Mouse (Mus musculus) MEL (cell line): Measurements from ENCODE around the gene Sppl3. TPM values are rescaled to one million over a fixed set of nuclear protein-coding genes. Genes with fewer than 3 reads are reported as not detected.

Source experiments
- DNase-seq: peaks from one replicate; pipeline ENCODE4 v3.0.0; 2011; ENCODE audit warnings: low read depth, low spot score
- H3K27ac ChIP-seq: 2 replicates; pipeline ENCODE4 v1.5.1; 2012; ENCODE audit warnings: low read depth, mild to moderate bottlenecking, control low read depth, low read length, moderate library complexity; ENCODE audit not compliant: control insufficient read depth
- H3K27me3 ChIP-seq, 2 experiments: fragments of 150-350 bp in 1 of 2; sonication (generic) in 1 of 2; 2 replicates each; pipeline ENCODE4 v1.6.1; 2012; ENCODE audit warnings: low read length in 2 of 2, mild to moderate bottlenecking in 2 of 2, improper control_type of control experiment in 1 of 2, moderate library complexity in 1 of 2; ENCODE audit not compliant: insufficient read depth in 2 of 2, control insufficient read depth in 1 of 2
- H3K36me3 ChIP-seq, 2 experiments: 2 replicates each; pipeline ENCODE4 v1.6.1; 2012 to 2014; ENCODE audit warnings: low read length in 2 of 2, improper control_type of control experiment in 1 of 2, inconsistent platforms in 1 of 2, mild to moderate bottlenecking in 1 of 2; ENCODE audit not compliant: insufficient read depth in 2 of 2, control insufficient read depth in 1 of 2
- H3K4me1 ChIP-seq, 2 experiments: fragments of 150-350 bp in 1 of 2; sonication (generic) in 1 of 2; 2 replicates each; pipeline ENCODE4 v1.6.1; 2012; ENCODE audit warnings: low read length in 2 of 2, improper control_type of control experiment in 1 of 2, mild to moderate bottlenecking in 1 of 2; ENCODE audit not compliant: insufficient read depth in 2 of 2, control insufficient read depth in 1 of 2
- H3K4me3 ChIP-seq, 2 experiments: fragments of 150-350 bp in 1 of 2; sonication (generic) in 1 of 2; 2 replicates each; pipeline ENCODE4 v1.5.1; 2012; ENCODE audit warnings: low read depth in 2 of 2, low read length in 2 of 2, mild to moderate bottlenecking in 2 of 2, moderate library complexity in 2 of 2, control low read depth in 1 of 2, improper control_type of control experiment in 1 of 2; ENCODE audit not compliant: control insufficient read depth in 1 of 2, insufficient read depth in 1 of 2
- H3K79me2 ChIP-seq: 2 replicates; pipeline ENCODE4 v1.6.1; 2012; ENCODE audit warnings: mild to moderate bottlenecking, low read length, moderate library complexity; ENCODE audit not compliant: control insufficient read depth, poor library complexity, insufficient read depth
- H3K9ac ChIP-seq: 2 replicates; pipeline ENCODE4 v1.6.1; 2012; ENCODE audit warnings: low read depth, mild to moderate bottlenecking, control low read depth, low read length, moderate library complexity; ENCODE audit not compliant: control insufficient read depth, poor library complexity, severe bottlenecking
- H3K9me3 ChIP-seq: fragments of 150-350 bp; sonication (generic); replicated peaks from 2 replicates; pipeline ENCODE4 v1.6.1; 2012; ENCODE audit warnings: mild to moderate bottlenecking, low read length, improper control_type of control experiment, moderate library complexity; ENCODE audit not compliant: insufficient read depth
- BHLHE40 ChIP-seq: IDR thresholded peaks from 2 replicates; pipeline ENCODE4 v1.6.1; 2012; ENCODE audit warnings: low read depth, mild to moderate bottlenecking, inconsistent platforms, low read length, improper control_type of control experiment, borderline replicate concordance
- CHD1 ChIP-seq: IDR thresholded peaks from 2 replicates; pipeline ENCODE4 v1.6.1; 2012; ENCODE audit warnings: low read depth, mild to moderate bottlenecking, inconsistent platforms, low read length, improper control_type of control experiment
- CHD2 ChIP-seq: IDR thresholded peaks from 2 replicates; pipeline ENCODE4 v1.6.1; 2011; ENCODE audit warnings: low read length, improper control_type of control experiment
- CTCF ChIP-seq, 3 experiments: IDR thresholded peaks in 2 of 3; conservative IDR thresholded peaks in 1 of 3; 2 replicates each; pipeline ENCODE4 v1.5.1; 2011 to 2012; ENCODE audit warnings: low read length in 3 of 3, low read depth in 2 of 3, mild to moderate bottlenecking in 2 of 3, improper control_type of control experiment in 1 of 3, inconsistent platforms in 1 of 3, mixed read lengths in 1 of 3, moderate library complexity in 1 of 3; ENCODE audit not compliant: control insufficient read depth in 1 of 3, insufficient read depth in 1 of 3, poor library complexity in 1 of 3, severe bottlenecking in 1 of 3
- EP300 ChIP-seq, 2 experiments: IDR thresholded peaks; 2 replicates each; pipeline ENCODE4 v1.6.1; 2011; ENCODE audit warnings: improper control_type of control experiment in 2 of 2, low read length in 2 of 2, low read depth in 1 of 2, mild to moderate bottlenecking in 1 of 2
- ETS1 ChIP-seq: IDR thresholded peaks from 2 replicates; pipeline ENCODE4 v1.6.1; 2012; ENCODE audit warnings: low read depth, mild to moderate bottlenecking, inconsistent platforms, low read length, improper control_type of control experiment, moderate library complexity
- GATA1 ChIP-seq: IDR thresholded peaks from 2 replicates; pipeline ENCODE4 v1.6.1; 2011; ENCODE audit warnings: low read depth, low read length, improper control_type of control experiment
- MAFK ChIP-seq: IDR thresholded peaks from 2 replicates; pipeline ENCODE4 v1.6.1; 2011; ENCODE audit warnings: low read depth, mild to moderate bottlenecking, low read length, improper control_type of control experiment, borderline replicate concordance
- MAX ChIP-seq: IDR thresholded peaks from 2 replicates; pipeline ENCODE4 v1.6.1; 2011; ENCODE audit warnings: low read length, improper control_type of control experiment
- MAZ ChIP-seq: IDR thresholded peaks from 2 replicates; pipeline ENCODE4 v1.6.1; 2012; ENCODE audit warnings: low read depth, mild to moderate bottlenecking, inconsistent platforms, low read length, improper control_type of control experiment
- MEF2A ChIP-seq: IDR thresholded peaks from 2 replicates; pipeline ENCODE4 v1.6.1; 2014; ENCODE audit warnings: low read depth, mild to moderate bottlenecking, inconsistent platforms, low read length, improper control_type of control experiment; ENCODE audit not compliant: poor library complexity, insufficient replicate concordance, severe bottlenecking; ENCODE audit errors: extremely low read depth
- MXI1 ChIP-seq: IDR thresholded peaks from 2 replicates; pipeline ENCODE4 v1.6.1; 2011; ENCODE audit warnings: mild to moderate bottlenecking, low read depth, low read length, improper control_type of control experiment
- MYB ChIP-seq: IDR thresholded peaks from 2 replicates; pipeline ENCODE4 v1.6.1; 2011; ENCODE audit warnings: mild to moderate bottlenecking, low read depth, low read length, improper control_type of control experiment
- MYC ChIP-seq: IDR thresholded peaks from 2 replicates; pipeline ENCODE4 v1.6.1; 2011; ENCODE audit warnings: low read depth, mild to moderate bottlenecking, low read length, improper control_type of control experiment, moderate library complexity
- NELFE ChIP-seq: IDR thresholded peaks from 2 replicates; pipeline ENCODE4 v1.6.1; 2011; ENCODE audit warnings: low read depth, low read length, improper control_type of control experiment
- NRF1 ChIP-seq: IDR thresholded peaks from 2 replicates; pipeline ENCODE4 v1.6.1; 2014; ENCODE audit warnings: low read depth, mild to moderate bottlenecking, inconsistent platforms, low read length, improper control_type of control experiment, moderate library complexity; ENCODE audit not compliant: poor library complexity, insufficient read depth, severe bottlenecking
- RAD21 ChIP-seq: IDR thresholded peaks from 2 replicates; pipeline ENCODE4 v1.6.1; 2011; ENCODE audit warnings: mild to moderate bottlenecking, low read depth, low read length, improper control_type of control experiment
- SIN3A ChIP-seq: IDR thresholded peaks from 2 replicates; pipeline ENCODE4 v1.6.1; 2012; ENCODE audit warnings: low read length, improper control_type of control experiment, inconsistent platforms
- SMC3 ChIP-seq: IDR thresholded peaks from 2 replicates; pipeline ENCODE4 v1.6.1; 2011; ENCODE audit warnings: low read depth, low read length, improper control_type of control experiment
- TAL1 ChIP-seq: IDR thresholded peaks from 2 replicates; pipeline ENCODE4 v1.6.1; 2012; ENCODE audit warnings: mild to moderate bottlenecking, inconsistent platforms, low read length, moderate library complexity, mixed read lengths
- TBP ChIP-seq: IDR thresholded peaks from 2 replicates; pipeline ENCODE4 v1.8.0; 2011; ENCODE audit warnings: low read depth, low read length, improper control_type of control experiment
- TCF12 ChIP-seq: IDR thresholded peaks from 2 replicates; pipeline ENCODE4 v1.6.1; 2014; ENCODE audit warnings: low read depth, mild to moderate bottlenecking, inconsistent platforms, low read length, improper control_type of control experiment, moderate library complexity
- UBTF ChIP-seq: IDR thresholded peaks from 2 replicates; pipeline ENCODE4 v1.6.1; 2012; ENCODE audit warnings: low read depth, mild to moderate bottlenecking, inconsistent platforms, low read length, improper control_type of control experiment, moderate library complexity, borderline replicate concordance; ENCODE audit not compliant: insufficient read depth
- USF1 ChIP-seq: IDR thresholded peaks from 2 replicates; pipeline ENCODE4 v1.6.1; 2014; ENCODE audit warnings: low read depth, mild to moderate bottlenecking, inconsistent platforms, low read length, improper control_type of control experiment, moderate library complexity
- USF2 ChIP-seq, 2 experiments: IDR thresholded peaks; 2 replicates each; pipeline ENCODE4 v1.6.1; 2011 to 2012; ENCODE audit warnings: improper control_type of control experiment in 2 of 2, low read length in 2 of 2, borderline replicate concordance in 1 of 2, inconsistent platforms in 1 of 2, low read depth in 1 of 2, mild to moderate bottlenecking in 1 of 2; ENCODE audit not compliant: insufficient read depth in 1 of 2
- ZC3H11A ChIP-seq: IDR thresholded peaks from 2 replicates; pipeline ENCODE4 v1.6.1; 2012; ENCODE audit warnings: low read depth, mild to moderate bottlenecking, inconsistent platforms, low read length, improper control_type of control experiment
- ZKSCAN1 ChIP-seq: IDR thresholded peaks from 2 replicates; pipeline ENCODE4 v1.6.1; 2012; ENCODE audit warnings: low read depth, mild to moderate bottlenecking, inconsistent platforms, low read length, improper control_type of control experiment, moderate library complexity
- ZMIZ1 ChIP-seq: IDR thresholded peaks from 2 replicates; pipeline ENCODE4 v1.6.1; 2012; ENCODE audit warnings: low read depth, mild to moderate bottlenecking, inconsistent platforms, low read length, improper control_type of control experiment, moderate library complexity
- ZNF384 ChIP-seq: IDR thresholded peaks from 2 replicates; pipeline ENCODE4 v1.6.1; 2012; ENCODE audit warnings: low read depth, mild to moderate bottlenecking, inconsistent platforms, low read length, improper control_type of control experiment
- polyA plus RNA-seq, 2 experiments: library from polyadenylated mRNA; stranded (reverse) in 1 of 2; unstranded in 1 of 2; fragments of >175 nt in 1 of 2; fragments of >200 nt in 1 of 2; gene quantifications; 2 replicates each; pipeline versions ENCODE4 v1.2.1 to v1.2.4; 2012; ENCODE audit warnings: low replicate concordance in 2 of 2, low read depth in 1 of 2; ENCODE audit not compliant: insufficient read length in 2 of 2, insufficient read depth in 1 of 2, missing spikeins in 1 of 2
- total RNA-seq: library from RNA; depleted of rRNA; stranded (reverse); fragments of 300-350 nt; gene quantifications from 2 replicates; pipeline ENCODE4 v1.2.3, GENCODE M21; 2012

Gene Sppl3
- total and polyA plus RNA-seq, 3 experiments, result 25.8 to 50.9 TPM; not detected in 1

GRCm38 (mm10) chr5:115037099-115037498 is 26.2 kb downstream of the Sppl3 start:
- DNase-seq, result no peak
- no peaks in the 10 kb centered on the region for H3K27me3 ChIP-seq
- no peak overlapping the region for H3K27ac ChIP-seq
- peaks cover 11% of the 10 kb centered on the region in 2 experiments; a peak in 3 of 4 replicates for H3K4me1 ChIP-seq
- H3K79me2 ChIP-seq, result peaks cover 70% of the 10 kb centered on the region
- no peaks in the 10 kb centered on the region for H3K9me3 ChIP-seq
- peaks cover 1 to 15% of the 10 kb centered on the region in 2 experiments; a peak in 2 of 4 replicates for H3K36me3 ChIP-seq
- no peak overlapping the region for H3K4me3 ChIP-seq
- TF ChIP-seq CTCF (IDR thresholded peaks at IDR 0.05 in 2 of 3, conservative IDR thresholded peaks at IDR 0.05 in 1 of 3; ENCODE audit: control insufficient read depth in 1 of 3, insufficient read depth in 1 of 3, low read depth in 2 of 3, low read length in 3 of 3, poor library complexity in 1 of 3, severe bottlenecking in 1 of 3) (no peak), CHD1 (no peak), MAZ (no peak), ZC3H11A (no peak), NELFE (no peak), TCF12 (no peak), UBTF (no peak), ZMIZ1 (no peak), TBP (no peak), MXI1 (no peak), MAFK (no peak), NRF1 (no peak), GATA1 (no peak), USF2 (IDR thresholded peaks at IDR 0.05; ENCODE audit: borderline replicate concordance in 1 of 2, insufficient read depth in 1 of 2, low read depth in 1 of 2, low read length in 2 of 2) (no peak), MYB (no peak), SMC3 (no peak), CHD2 (no peak)
- H3K9ac ChIP-seq, result no peak overlapping the region

- Histone ChIP-seq H3K4me3 (no peak overlapping the region), H3K27ac (no peak overlapping the region), H3K79me2 (peaks cover 58% of the 10 kb centered on the region), H3K36me3 (peaks cover 1 to 6% of the 10 kb centered on the region in 2 experiments; a peak in 2 of 4 replicates)
- TF ChIP-seq MYB, result no peak
- no peak for TF ChIP-seq UBTF
- no peak for TF ChIP-seq TAL1
- no peak for TF ChIP-seq RAD21
- TF ChIP-seq ZMIZ1, result no peak
- TF ChIP-seq MAX, result no peak
- TF ChIP-seq SIN3A, result no peak
- TF ChIP-seq ZKSCAN1, result no peak
- TF ChIP-seq ETS1, result no peak
- TF ChIP-seq USF1, result no peak
- TF ChIP-seq MEF2A, result no peak
- no peak for TF ChIP-seq NELFE
- TF ChIP-seq MYC, result no peak
- no peak for TF ChIP-seq NRF1
- TF ChIP-seq ZNF384, result no peak
- TF ChIP-seq MAZ, result no peak
- no peak for TF ChIP-seq EP300 (IDR thresholded peaks at IDR 0.05; ENCODE audit: low read depth in 1 of 2, low read length in 2 of 2)
- no peak for TF ChIP-seq BHLHE40
- TF ChIP-seq, all 39 proteins: peak for 0
- H3K9me3 ChIP-seq, result no peaks in the 10 kb centered on the region
- peaks cover 6 to 7% of the 10 kb centered on the region in 2 experiments; a peak in 1 of 4 replicates for H3K4me1 ChIP-seq
- H3K9ac ChIP-seq, result no peak overlapping the region
- H3K27me3 ChIP-seq, result no peaks in the 10 kb centered on the region
- DNase-seq, result no peak
Observed at GRCm38 (mm10) chr5:115040756-115041155, 29.8 kb downstream of the Sppl3 start.
